Mouse (Mus musculus) lung, embryonic 16.5 days (tissue): ENCODE measurements at regions not wholly inside any gene's neighbourhood (a gene's known extent, or its start where the extent isn't known, plus 50 kb on each side); places are given as distances from the start of the nearest gene placed in this dataset.

ENCODE experiments used
- ATAC-seq: fragments of 200-750 bp; cut with Nextera tagmentation; 2 replicates; pipeline ENCODE4 v1.8.0; 2017; ENCODE audit warnings: low read depth, mild to moderate bottlenecking, moderate library complexity
- H3K27ac ChIP-seq: fragments of 300-500 bp; sonication (generic); 2 replicates; pipeline ENCODE4 v1.5.1; 2014; ENCODE audit warnings: mild to moderate bottlenecking, control low read depth, low read length
- H3K27me3 ChIP-seq: fragments of 300-500 bp; sonication (generic); 2 replicates; pipeline ENCODE4 v1.6.1; 2014; ENCODE audit warnings: low read depth, low read length, mixed read lengths; ENCODE audit not compliant: control insufficient read depth, insufficient read depth
- H3K36me3 ChIP-seq: fragments of 300-500 bp; sonication (generic); 2 replicates; pipeline ENCODE4 v1.6.1; 2014; ENCODE audit warnings: low read length; ENCODE audit not compliant: control insufficient read depth, insufficient read depth
- H3K4me1 ChIP-seq: fragments of 300-500 bp; sonication (generic); replicated peaks from 2 replicates; pipeline ENCODE4 v1.6.1; 2014; ENCODE audit warnings: low read length, mixed read lengths; ENCODE audit not compliant: control insufficient read depth, insufficient read depth
- H3K4me2 ChIP-seq: fragments of 300-500 bp; sonication (generic); 2 replicates; pipeline ENCODE4 v1.6.1; 2014; ENCODE audit warnings: low read depth, low read length, control low read depth
- H3K4me3 ChIP-seq: fragments of 300-500 bp; sonication (generic); 2 replicates; pipeline ENCODE4 v1.5.1; 2014; ENCODE audit warnings: mild to moderate bottlenecking, low read length, control low read depth
- H3K9ac ChIP-seq: fragments of 300-500 bp; sonication (generic); 2 replicates; pipeline ENCODE4 v1.6.1; 2014; ENCODE audit warnings: low read length, control low read depth
- H3K9me3 ChIP-seq: fragments of 300-500 bp; sonication (generic); 2 replicates; pipeline ENCODE4 v1.6.1; 2016; ENCODE audit warnings: low read length; ENCODE audit not compliant: control insufficient read depth
- WGBS: fragments of 180-500 bp; shearing (Covaris S2); extraction: QIAGEN DNeasy Blood & Tissue Kit; methylation state at CpG from one replicate; pipeline ENCODE4 v1.1.7; 2014; 5-methylcytosine and 5-hydroxymethylcytosine counted together

DNA sequence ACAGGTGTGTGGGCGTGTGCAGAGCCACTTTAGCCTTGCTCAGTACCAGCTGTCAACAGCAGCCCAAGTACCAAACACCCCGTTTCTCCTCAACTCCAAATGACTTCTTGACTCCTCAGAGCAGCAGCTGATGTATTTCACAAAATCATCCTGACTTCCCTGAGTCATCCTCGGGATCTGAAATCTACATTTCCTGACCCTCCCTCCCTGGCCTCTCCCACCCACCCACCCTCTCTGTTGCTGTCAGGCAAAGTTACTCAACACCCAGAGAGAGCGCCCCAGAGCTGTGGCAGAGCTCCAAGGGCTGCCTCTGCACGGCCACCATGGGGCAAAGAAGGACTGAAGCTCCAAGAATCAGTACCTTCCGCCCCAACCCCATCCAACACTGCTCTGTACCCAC is 83.5 kb upstream of the Cyp1b1 start:
- no peak for ATAC-seq
- WGBS, result 46% methylated on average over 6 of the region's 6 CpGs
- H3K27ac ChIP-seq, result no peak overlapping the region

GRCm38 (mm10) chr17:79790166-79790565 is 75.3 kb upstream of the Cyp1b1 start:
- Histone ChIP-seq H3K4me1 (peaks cover 8% of the 10 kb centered on the region; the same call in 1 of the 2 replicates), H3K27ac (peak overlapping the region; percentile 56; the same call in 1 of the 2 replicates), H3K4me3 (no peak overlapping the region), H3K36me3 (no peaks in the 10 kb centered on the region), H3K9ac (no peak overlapping the region), H3K4me2 (no peak overlapping the region), H3K9me3 (no peaks in the 10 kb centered on the region), H3K27me3 (no peaks in the 10 kb centered on the region)
- 14% methylated on average over 7 of the region's 7 CpGs for WGBS
- ATAC-seq, result peak; percentile 63

More for the DNA sequence above, 83.5 kb upstream of the Cyp1b1 start:
- no peaks in the 10 kb centered on the region for H3K9me3 ChIP-seq
- no peak overlapping the region for H3K9ac ChIP-seq
- H3K4me1 ChIP-seq, result peaks cover 9% of the 10 kb centered on the region
- no peak overlapping the region for H3K4me2 ChIP-seq
- no peaks in the 10 kb centered on the region for H3K27me3 ChIP-seq
- H3K4me3 ChIP-seq, result no peak overlapping the region
- no peaks in the 10 kb centered on the region for H3K36me3 ChIP-seq

- 39% methylated on average over 2 of the region's 2 CpGs for WGBS
- Histone ChIP-seq H3K9ac (no peak overlapping the region), H3K4me1 (peaks cover 8% of the 10 kb centered on the region; the same call in 1 of the 2 replicates), H3K27ac (peak overlapping the region; percentile 2), H3K36me3 (no peaks in the 10 kb centered on the region), H3K4me3 (no peak overlapping the region), H3K4me2 (no peak overlapping the region), H3K9me3 (no peaks in the 10 kb centered on the region), H3K27me3 (no peaks in the 10 kb centered on the region)
- ATAC-seq, result no peak; the same call in 1 of the 2 replicates
Measured at GRCm38 (mm10) chr17:79787201-79787600, 72.3 kb upstream of the Cyp1b1 start.

DNA sequence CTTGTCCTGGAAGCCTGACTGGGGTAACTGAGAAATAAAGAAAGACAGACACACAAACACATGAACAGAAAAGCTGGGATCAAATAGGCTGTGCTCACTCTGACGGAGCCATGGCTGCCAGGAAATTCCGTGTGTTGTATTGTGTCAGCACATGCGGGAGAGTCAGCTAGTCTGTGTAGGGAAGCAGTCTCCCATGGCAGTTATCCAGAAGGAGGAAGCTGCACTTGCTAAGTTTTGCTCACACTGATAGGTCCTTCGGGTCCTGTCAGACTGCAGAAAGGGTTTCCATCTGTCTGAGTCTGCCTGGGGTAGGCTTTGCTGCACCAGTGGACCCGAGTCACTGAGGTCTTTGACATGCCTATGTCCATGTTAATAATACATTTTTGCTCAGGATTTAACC is 71.8 kb upstream of the Cyp1b1 start:
- no peak overlapping the region for H3K9ac ChIP-seq
- H3K36me3 ChIP-seq, result no peaks in the 10 kb centered on the region
- peak overlapping the region; percentile 2; the same call in 1 of the 2 replicates for H3K27ac ChIP-seq
- H3K27me3 ChIP-seq, result no peaks in the 10 kb centered on the region
- H3K4me2 ChIP-seq, result no peak overlapping the region
- peaks cover 8% of the 10 kb centered on the region; the same call in 1 of the 2 replicates for H3K4me1 ChIP-seq
- no peak overlapping the region for H3K4me3 ChIP-seq
- ATAC-seq, result peak; percentile 86
- 47% methylated on average over 5 of the region's 5 CpGs for WGBS
- H3K9me3 ChIP-seq, result no peaks in the 10 kb centered on the region

DNA sequence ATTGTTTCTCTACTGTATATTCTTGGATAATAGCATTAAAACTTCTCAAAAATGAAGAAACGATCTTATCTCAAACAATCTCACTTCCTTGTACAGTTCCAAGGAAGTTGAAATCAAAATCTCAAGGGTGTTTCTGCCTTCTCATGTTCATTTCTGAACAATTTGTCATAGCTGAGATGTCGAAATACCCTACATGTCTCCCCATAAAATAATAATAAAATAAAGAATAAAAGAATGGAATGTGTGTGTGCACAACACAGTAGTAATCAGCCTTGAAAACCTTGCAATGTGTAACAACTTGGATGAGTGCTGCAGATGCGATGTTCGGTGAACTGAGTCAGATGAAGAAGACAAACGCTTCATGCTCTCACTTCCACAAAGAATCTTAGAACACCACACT is 71.4 kb upstream of the Cyp1b1 start:
- Histone ChIP-seq H3K27ac (no peak overlapping the region), H3K4me1 (peaks cover 8% of the 10 kb centered on the region; the same call in 1 of the 2 replicates), H3K36me3 (no peaks in the 10 kb centered on the region), H3K27me3 (no peaks in the 10 kb centered on the region), H3K4me2 (no peak overlapping the region), H3K9me3 (no peaks in the 10 kb centered on the region), H3K4me3 (no peak overlapping the region), H3K9ac (no peak overlapping the region)
- no peak for ATAC-seq
- WGBS, result 85% methylated on average over 5 of the region's 5 CpGs

DNA sequence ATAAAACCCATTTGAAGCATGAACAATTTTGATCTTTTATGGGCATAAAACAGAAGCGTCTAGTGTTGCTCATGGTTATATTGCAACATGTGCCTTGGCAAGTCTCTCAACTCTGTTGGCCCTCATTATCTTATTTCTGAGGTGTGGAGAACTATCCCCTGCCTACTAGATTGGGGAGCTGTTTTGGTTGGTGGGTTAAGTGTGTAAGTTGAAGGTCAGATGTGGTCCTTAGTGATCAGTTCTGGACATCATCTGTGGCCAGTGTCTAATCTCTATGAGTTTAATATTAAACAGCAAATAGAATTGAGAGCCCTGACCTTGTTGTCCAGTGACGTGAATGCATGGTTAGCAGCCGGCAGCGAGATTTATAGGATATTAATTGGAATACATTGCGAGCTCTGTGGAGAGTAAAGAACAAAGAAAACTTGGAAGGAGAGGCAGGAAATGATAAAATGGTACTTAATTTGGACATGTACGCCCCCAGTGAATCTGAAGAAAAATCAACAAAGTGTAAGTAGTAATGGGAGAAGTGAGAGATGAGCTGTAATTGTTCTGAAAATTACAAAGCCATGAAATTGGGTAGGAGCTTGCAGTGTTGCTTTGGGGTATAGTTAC is 69.5 kb upstream of the Cyp1b1 start:
- no peak for ATAC-seq
- H3K4me2 ChIP-seq, result no peak overlapping the region
- 58% methylated on average over 6 of the region's 6 CpGs for WGBS

DNA sequence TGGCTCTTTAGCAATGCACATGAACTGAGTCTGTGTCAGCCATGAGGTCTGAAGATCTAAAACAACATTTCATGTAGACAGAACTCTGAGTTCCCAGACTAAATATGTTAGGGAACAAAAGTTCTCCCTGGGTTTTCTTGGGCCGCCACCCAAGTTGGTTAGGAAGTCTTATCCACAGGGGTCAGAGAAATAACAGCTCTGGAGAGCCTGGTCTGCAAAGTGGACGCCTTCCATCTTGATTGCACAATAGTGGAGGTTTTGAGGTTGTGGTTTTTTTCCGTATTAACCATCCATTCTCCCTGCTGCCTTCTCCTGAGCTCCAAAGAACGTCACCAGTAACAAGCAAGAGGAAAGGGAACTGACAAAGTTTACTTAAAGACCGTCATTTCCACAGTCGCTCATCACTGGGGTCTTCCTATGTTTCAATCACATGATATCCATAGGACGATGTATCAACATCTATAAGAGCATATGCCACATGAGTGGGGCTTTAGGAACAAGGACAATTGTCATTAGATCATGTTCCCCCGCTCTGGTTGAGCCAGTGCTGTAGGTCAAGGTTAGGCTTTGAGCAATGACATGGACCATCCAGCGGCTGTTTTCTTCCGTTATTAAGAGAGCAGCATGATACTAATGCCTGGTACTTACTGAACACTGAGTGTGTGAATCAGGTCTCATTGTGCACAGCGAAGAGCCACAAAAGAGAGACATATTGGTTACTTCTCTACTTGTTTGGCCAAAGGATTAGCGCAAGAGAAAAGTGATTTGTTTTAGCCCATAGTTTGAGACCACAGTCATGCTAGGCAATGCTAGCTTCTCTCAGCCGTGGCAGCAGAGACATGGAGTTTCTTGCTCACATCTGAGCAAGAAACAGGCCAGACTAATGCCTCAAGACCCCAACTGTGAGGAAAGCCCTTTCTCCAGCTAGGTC is 67.1 kb upstream of the Cyp1b1 start:
- 77% methylated on average over 13 of the region's 13 CpGs for WGBS
- H3K4me1 ChIP-seq, result no peaks in the 10 kb centered on the region
- peak; percentile 44 for ATAC-seq
- no peak overlapping the region for H3K9ac ChIP-seq
- no peak overlapping the region for H3K4me2 ChIP-seq
- H3K27me3 ChIP-seq, result no peaks in the 10 kb centered on the region
- no peak overlapping the region for H3K27ac ChIP-seq
- no peak overlapping the region for H3K4me3 ChIP-seq
- H3K36me3 ChIP-seq, result no peaks in the 10 kb centered on the region
- no peaks in the 10 kb centered on the region for H3K9me3 ChIP-seq

More for the DNA sequence above, 69.5 kb upstream of the Cyp1b1 start:
- Histone ChIP-seq H3K9ac (no peak overlapping the region), H3K4me3 (no peak overlapping the region), H3K27me3 (no peaks in the 10 kb centered on the region), H3K27ac (no peak overlapping the region), H3K4me1 (peaks cover 8% of the 10 kb centered on the region; the same call in 1 of the 2 replicates), H3K36me3 (no peaks in the 10 kb centered on the region), H3K9me3 (no peaks in the 10 kb centered on the region)

DNA sequence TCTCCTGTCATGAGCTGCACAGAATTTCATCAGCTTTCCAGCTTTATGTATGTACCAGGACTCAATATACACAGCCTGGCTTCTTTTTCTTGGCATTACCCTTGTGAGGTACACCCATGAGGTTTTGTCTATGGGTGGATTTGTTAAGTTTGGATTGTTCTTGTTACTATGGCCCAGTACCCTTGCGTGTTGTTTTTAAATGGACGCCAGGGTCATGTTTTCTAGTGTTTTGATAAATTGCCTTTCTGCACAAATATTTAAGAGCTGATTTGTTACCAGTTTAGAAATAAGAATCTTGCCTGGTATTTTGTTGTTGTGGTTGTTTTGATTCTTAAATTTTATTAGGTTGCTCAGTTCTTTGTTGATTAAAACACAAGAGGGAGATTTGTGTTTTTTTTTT is 66.4 kb upstream of the Cyp1b1 start:
- ATAC-seq, result no peak
- no peaks in the 10 kb centered on the region for H3K36me3 ChIP-seq
- WGBS, result 75% methylated on average over 2 of the region's 2 CpGs
- H3K4me3 ChIP-seq, result no peak overlapping the region
- H3K4me1 ChIP-seq, result no peaks in the 10 kb centered on the region
- H3K27me3 ChIP-seq, result no peaks in the 10 kb centered on the region
- no peaks in the 10 kb centered on the region for H3K9me3 ChIP-seq
- H3K9ac ChIP-seq, result no peak overlapping the region
- H3K27ac ChIP-seq, result peak overlapping the region; percentile 42
- no peak overlapping the region for H3K4me2 ChIP-seq

- Histone ChIP-seq H3K4me1 (no peaks in the 10 kb centered on the region), H3K4me2 (no peak overlapping the region), H3K4me3 (no peak overlapping the region), H3K9me3 (no peaks in the 10 kb centered on the region), H3K36me3 (no peaks in the 10 kb centered on the region), H3K27ac (no peak overlapping the region), H3K9ac (no peak overlapping the region), H3K27me3 (no peaks in the 10 kb centered on the region)
- 55% methylated on average over 8 of the region's 8 CpGs for WGBS
- no peak for ATAC-seq
Measured at GRCm38 (mm10) chr17:79777874-79778395, 63.1 kb upstream of the Cyp1b1 start.
